Mouse (Mus musculus): ENCODE measurements around the gene Gm11077.

The Gm11077 gene

DNA sequence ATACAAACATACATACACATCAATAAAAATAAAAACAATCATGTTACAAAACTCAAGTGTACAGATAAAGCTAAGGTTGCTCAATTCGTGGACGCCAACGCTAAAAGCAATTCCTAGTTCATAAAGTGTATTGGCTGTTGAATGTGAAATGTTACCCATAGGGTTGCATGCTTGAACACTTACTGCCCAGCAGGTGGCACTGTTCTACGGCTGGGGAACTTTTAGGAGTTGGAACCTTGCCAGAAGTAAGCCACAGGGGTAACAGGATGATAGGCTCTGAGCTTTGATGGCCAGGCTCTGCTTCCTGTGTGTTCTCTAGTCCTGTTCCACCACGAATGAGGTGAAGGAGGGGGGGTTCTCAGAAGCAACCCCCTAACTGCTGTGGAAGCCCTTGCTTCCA, at the start of gene Gm11077:
Gene Gm11077, plus strand, starts transcription at position 13 of the 400 bp plus-strand sequence.
- DNase-seq = peak; percentile 48

DNA sequence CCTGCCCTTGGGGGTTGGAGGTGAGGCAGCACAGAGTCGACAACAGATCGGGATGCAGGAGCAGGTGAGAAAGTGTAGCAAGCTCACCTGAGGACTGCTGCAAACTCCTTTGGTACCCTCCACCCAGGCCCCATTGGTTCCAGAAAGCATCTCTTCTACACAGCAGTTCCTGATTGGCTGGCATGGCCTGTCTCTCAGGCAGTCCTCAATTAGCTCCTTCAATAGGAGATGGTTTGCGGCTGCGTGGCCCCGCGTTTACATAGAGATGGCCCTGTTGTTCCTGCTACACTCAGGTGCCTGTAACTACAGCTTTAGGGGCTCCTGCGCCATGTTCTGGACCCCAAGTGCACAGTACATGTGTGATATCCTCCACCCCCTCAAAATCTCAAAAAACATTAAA, 48.4 kb upstream of the Gm11077 start:
- no peak for DNase-seq

DNA sequence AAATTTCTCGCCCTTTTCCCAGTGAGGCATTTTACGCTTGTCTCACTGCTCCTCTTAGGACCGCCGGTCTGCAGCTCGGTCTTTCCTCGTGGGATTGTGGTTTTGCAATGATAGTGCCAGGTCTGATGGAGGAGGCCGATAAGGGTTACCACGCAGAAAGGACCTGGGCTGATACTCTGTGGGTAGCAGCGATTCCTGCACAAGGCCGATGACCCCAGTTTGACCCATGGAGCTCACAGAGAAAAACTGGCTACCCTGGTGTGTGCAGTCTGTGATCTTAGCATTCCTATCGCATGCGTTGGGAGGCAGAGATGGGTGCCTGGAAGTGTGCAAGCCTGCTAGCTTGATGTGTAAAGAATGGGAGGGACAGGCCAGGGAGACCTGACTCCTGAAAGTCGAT, 46.3 kb upstream of the Gm11077 start:
- no peak for DNase-seq

DNA sequence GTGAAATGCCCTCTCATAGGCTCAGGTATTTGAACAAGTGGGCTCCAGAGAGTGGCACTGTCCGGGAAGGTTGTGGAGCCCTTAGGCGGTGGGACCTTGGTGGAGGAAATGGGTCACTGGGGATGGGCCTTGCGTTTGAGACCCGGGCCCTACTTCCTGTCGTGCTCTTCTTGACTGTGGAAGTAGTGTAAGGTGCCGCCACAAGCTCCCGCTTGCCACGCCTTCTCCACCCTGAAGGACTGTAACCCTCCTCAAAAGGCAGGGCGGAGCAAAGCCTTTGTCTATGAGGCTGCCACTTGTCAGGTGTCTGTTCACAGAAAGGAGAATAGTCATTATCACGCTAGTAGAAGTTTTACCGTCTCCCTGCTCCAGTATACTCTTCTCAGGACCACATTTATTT, 44.7 kb upstream of the Gm11077 start:
- DNase-seq = no peak

DNA sequence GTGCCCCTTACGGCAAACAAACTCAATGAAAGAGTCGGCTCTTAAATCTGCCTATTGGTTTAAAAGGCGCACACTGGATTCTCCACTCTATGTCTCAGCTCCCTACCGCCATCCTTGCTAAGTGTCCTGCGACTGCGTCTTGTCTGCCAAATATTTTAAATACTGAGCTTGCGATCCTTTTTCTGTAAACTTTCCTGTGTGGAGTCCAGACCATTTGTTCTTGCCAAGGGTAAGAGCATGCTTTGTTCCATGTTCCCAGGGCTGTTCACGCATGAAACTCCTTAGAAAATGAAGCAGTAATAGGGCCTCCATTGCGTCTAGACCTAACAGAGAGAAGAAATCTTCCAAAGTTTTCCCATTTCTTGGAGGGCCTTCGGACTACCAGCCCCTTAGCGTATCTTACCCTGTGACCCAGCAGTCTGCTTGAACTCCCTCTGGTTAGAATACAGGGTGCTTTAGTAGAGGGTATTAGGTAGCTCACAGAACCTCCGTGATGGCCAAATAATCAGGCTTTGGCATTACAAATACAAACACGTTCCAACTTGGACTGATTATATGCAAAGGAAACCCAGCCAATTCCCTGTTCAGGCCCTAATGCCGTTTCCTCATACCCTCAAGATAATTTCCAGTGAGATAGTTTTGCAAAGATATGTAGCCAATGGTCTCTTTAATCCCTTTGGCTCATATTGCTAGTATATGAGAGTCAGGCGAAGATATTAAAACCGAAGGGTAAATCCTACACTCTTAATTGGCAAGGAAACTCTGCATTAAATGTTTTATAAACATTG, 39.3 kb upstream of the Gm11077 start:
- DNase-seq = no peak

DNA sequence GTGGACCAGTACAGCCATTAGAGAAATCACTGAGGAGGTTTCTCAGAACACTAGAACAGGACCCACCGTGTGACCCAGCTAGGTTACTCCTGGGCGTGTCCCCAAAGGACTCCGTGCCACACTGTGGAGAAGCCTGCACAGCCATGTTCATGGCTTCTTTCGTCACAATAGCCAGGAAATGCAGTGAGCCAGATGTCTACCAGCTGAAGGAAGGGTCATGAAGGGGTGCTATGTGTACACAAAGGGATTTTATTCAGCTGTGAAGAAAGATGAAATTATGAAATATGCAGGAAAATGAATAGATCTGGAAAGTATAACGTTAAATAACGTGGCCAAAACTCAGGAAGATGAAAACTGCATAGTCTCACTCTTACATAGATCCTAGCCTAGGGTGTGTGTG, 36.9 kb upstream of the Gm11077 start:
- no peak for DNase-seq

DNA sequence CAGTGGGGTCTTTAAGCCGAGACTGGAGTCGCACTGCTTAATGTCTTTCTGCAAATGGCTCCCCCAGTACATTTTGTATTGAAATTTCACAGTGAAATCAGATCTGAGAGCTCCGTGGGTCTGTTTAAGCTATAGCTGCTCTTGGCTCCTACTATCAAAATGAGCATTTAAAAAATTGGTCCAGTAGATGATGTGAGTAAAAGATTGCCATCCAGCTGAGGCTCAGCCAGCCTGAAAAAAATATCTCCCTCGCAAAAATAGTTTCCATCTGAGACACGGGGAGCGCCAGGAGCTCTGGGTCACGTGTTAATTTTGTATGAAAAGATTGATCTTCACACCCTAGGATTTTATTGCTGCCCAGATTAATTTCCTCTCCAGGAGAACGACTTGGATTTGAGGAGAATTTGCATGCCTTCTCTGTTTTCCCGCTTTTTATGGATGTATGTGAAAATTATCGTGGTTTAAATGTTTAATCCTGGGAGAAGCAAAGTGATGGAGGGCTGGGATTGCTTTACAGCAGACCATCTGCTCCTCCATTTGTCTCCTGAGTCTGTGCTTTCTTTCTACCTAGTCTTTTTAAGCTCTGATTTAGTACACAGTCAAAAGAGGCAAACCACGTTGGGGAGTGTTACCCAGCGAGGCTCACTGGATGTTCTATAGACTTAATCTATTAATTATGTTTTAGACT, 32.7 kb upstream of the Gm11077 start:
- no peak for DNase-seq

DNA sequence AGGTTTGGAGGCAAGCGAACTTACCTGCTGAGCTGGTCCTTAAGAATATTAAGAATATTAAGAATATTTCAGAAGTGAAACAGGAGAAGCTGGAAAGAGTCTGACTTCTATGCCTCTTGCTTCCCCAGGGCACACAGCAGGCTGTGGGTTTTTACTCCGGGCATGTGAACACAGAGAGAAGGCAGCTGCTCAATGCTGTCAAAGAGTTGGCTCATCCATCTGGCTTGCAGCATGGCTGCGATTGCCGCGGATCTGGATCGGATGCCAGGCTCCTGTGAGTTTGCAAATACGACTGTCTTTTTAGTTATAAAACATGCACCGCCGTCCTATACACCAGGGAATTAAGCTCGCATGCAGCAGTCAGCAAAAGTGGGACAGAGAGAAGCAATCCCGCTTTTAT, 31.1 kb upstream of the Gm11077 start:
- no peak for DNase-seq

DNA sequence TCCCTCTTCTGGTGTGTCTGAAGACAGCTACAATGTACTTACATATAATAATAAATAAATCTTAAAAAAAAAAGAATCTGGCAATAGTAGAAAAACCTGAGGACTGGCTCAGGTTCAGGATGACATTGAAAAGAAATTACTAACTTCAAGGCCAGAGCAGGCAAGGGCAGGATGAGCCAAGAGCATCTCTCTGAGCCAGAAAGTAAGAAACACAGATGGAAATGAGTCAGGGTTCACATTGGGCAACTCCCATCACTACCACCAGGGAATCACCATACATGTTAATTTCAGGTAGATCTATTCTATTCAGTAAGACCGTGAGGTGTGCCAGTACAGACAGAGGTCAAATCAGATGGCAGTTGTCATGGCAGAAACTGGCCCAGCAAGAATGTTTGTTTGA, 30.5 kb upstream of the Gm11077 start:
- DNase-seq = no peak

DNA sequence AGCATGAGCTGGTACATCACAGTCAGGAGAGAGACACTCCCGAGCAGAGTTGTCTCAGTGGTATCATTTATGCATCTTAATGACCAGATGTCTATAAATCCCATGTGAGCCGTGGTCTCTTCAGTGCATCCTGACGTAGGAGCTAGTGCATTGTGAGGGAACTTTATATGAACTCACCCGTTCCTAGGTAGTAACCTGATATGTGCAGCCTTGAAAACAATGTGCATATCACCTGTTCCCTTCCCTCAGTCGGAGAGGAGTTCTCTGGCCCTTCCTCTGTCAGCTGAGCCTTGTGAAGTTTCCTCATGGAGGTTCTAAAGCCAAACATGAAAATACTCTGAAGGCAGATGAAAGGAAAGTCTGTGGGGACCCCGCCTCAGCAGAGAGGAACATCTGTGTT, 27.8 kb upstream of the Gm11077 start:
- DNase-seq = no peak

DNA sequence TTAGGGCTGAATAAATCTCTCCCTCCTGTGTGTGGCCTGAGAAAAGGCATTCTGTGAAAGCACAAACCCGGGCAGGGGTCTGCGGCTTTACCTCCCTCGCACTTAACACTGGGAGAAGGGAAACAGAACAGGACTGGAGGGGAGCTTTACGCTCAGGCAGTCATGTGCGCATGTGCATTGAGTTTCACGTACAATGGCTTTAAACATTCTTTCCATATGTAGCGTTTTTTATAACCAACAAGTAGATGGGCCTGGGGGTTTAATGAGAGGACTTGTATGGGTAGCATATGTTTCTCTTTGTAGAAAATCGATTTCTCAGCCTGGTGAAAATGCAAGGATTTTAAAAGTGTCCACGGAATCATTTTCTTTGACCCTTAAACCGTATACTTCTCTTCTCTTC, 24.0 kb upstream of the Gm11077 start:
- no peak for DNase-seq

DNA sequence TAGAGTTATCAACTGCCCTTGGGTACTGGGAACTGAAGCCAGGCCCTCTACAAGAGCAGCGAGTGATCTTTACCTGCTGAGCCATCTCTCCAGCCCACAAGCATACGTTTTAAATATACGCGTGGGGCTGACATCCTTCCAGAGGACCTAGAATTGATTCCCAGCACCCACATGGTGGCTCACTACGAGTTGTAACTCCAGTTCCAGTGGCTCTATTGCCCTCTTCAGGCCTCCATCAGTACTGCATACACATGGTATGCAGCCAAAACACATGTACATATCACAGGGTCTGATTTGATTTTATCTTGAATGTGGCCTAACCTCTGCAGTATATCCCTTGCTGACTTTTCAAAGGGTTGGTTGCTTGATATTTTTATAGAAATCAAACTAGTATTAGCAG, 23.0 kb upstream of the Gm11077 start:
- no peak for DNase-seq

DNA sequence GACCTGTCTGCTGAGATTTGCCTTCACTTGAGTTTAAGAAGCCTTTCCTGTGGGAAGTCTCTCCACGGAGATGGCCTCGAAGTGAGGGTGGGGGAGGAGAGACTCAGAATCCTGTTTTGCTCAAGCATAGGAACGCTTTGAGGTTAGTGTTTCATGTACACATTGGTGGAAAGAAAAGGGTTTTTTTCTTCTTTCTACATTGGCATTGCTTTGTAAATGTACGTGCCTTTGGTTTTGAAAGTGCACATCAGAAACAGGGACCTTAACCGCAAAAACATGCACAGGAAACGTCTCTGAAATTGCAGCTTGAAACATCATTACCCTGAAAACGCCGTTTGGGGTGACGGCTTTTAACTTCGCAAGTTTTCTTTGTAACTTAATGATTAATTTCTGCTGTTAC, 21.0 kb upstream of the Gm11077 start:
- no peak for DNase-seq

DNA sequence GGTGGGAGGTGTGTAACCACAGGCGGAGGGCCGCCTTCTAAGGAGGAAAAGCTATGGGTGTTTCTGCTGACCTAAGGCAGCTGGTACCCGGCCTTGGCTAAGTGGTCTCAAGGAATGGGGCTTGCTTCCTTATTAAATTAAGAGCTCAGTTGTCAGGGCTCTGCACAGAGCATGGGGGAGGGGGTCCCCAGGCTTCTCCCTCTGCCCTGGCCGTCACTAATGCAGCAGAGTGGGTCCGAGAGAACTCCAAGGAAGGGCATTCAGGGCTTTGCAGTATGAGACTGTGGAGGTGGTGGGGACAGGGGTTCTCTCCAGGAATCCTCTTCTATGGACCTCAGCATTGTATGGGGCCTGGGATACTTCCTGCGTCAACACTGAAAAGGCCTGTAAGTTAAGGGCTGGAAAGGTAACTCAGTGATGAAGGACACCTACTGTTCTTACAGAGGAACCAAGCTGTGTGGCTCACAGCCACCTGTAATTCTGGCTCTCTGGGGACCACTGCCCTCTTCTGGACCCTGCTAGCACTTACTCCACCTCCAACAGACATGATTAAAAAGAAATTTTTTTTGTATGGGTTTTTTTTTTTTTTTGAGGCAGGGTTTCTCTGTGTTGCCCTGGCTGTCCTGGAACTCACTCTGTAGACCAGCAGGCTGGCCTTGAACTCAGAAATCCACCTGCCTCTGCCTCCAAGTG, 19.5 kb upstream of the Gm11077 start:
- no peak for DNase-seq

DNA sequence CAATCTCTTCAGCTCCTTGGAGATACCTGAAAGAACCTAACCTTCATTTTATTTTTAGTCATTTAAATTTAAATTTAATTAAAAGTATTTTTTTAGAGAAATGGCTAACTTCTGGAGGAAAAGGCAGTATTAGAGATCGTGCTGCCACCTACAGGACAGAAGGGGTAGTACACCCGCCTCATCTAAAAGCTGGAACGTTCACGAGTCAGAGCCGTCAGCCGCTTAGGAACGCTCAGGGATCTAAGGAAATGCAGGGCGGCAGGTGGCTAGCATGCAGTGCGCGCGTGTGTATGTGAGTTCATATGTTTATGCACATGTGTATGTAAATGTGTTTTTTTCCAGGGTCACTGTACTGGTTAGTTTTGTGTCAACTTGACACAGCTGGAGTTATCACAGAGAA, 16.3 kb upstream of the Gm11077 start:
- peak; percentile 91 for DNase-seq

DNA sequence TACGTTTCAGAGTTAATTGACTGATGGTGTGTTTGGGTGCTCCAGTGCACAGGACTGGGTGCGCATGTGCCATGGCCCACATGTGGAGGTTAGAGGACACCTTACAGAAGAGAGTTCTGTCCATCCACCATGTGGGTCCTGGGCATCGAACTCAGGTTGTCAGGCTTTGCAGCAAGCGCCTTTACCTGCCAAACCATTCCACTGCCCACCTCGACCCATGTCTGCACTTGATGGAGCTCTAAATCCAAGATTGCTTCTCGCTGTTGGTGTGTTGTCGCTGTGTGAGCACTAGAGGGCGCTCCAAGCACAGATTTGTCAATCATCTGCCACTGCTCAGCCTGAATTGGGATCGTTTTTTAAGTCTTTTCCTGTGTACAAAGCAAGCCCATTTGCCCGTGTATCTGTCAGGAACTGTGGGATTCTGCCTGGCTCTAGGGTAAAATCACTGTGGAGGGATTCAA, 14.1 kb upstream of the Gm11077 start:
- peak; percentile 93 for DNase-seq

DNA sequence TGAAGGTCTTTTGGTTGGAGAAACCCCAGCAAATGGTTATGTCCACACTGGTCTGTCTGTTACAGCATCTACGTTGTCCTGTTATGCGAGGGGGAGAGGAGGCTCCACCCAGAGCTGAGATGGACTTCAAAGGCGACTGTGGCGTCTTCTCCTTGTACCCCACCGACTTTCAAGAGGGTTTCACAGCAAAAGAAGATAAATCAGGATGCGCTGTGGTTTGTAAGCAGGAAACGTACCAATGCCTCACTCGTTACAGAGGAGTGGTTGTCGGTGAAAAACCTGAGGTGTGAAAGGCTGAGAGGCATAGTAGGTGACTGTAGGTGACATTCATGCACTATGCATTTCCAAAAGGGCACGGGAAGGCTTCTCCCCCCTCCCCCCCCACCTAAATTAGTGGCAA, 7.0 kb upstream of the Gm11077 start:
- no peak for DNase-seq

DNA sequence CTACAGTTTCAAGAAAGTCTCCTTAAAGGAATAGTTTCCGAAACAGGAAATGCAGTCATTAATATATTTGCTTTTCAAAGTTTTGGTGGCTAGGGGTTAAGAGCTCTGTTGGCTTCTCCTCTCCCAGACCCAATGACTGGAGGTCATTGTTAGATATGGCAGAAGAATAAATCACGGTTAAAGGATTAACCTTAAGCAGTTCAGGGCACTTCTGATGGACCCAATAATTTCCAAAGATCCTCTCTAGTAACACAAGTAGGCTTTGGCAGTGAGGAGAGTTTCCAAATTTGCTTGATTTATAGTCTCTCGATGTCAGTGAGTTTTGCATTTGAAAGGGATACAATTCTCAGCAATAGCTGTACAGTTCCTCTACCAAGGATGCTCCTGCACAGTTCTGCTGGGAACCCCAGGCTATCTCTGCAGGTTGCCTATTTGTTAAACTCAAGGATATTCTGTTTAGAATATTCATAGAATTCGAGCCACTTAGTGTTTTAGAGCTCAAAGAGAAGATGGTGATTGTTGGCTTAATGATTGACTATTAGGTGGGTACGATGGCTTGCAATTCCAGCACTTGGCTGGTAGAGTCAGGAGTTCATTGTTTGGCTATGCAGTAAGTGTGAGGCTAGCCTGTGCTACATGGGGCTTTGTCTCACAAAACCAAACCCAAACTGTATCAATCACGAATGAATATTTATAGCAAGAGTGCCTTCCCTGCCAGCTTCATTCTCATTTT, 1.8 kb downstream of the Gm11077 start:
- peak; percentile 19 for DNase-seq

DNA sequence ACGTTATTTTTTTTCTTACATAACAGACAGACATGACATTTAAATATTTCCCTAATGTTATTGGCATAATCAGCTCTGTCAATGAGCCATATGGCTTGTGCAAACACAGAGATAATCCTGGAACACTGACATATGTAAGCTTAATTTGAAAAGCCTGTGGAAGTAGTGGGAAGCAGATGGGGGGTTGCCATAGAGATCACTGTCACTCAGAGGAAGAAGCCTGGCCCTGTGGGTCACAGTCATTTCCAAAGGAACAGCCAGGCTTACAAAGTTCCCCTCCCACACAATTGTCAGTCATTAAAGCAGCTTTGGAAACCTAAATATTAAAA, 2.3 kb downstream of the Gm11077 start:
- DNase-seq = peak; percentile 70

DNA sequence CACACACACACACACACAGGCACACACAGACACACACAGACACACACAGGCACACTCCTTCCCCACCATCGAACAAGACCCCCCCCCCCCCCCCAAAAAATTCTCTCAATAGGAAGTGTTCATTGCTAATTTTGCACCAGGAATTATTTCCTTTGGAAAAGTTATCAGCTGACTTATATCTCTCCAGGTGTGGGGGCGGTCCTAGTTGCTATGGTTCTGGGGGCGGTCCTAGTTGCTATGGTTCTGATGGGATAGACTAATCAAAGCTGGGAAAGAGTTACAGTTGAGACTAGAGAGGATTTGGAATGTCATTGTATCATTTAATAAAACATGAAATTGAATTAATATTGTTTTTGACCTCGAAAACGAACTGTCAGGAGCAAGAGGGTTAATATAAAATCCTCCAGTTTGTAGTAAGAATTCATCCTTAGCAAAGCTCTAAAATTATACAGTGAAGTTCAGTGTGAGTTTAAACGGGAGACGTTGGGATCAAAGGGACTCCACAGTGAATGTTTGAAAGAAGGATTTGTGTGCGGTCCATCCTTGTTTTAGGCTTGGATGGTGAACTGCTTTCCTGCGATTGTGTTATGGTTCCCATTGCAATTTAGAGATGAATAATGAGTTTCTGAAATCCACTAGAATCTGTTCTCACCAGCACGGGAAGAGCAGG, 4.0 kb downstream of the Gm11077 start:
- peak; percentile 55 for DNase-seq

DNA sequence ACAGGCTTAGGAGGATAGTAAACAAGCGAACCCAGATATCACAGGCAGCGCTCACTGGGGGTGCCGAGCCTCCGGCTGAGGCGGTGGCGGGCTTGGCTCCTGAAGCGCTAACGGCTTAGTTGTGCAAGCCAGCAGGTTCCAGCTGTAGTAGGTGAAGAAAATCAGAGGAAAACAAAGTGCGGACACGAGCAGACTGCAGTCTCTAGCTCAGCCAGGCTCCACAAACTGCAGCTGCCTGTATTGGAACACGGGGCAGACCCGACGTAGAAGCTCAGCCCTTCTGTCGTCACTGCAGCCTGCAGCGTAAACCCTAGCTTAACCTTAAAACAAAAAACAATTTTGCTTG, 4.5 kb downstream of the Gm11077 start:
- DNase-seq = peak; percentile 86

DNA sequence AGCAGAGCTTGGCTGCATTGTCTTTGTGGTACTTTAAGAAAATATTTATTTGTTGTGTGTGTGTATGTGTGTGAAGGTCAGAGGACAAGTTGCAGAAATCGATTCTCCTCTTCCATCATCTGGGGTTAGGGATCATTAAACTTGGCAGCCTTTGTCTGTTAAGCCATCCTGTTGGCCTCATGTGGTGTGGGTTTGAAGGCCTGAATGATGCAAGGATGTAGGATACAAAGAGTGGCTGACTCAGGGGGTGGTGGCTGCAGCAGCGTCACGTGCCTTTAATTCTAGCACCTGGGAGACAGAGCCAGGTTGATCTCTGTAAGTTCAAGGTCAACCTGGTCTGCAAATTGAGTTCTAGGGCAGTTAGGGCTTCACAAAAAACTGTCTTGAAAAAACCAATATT, 16.5 kb downstream of the Gm11077 start:
- peak; percentile 59 for DNase-seq

DNA sequence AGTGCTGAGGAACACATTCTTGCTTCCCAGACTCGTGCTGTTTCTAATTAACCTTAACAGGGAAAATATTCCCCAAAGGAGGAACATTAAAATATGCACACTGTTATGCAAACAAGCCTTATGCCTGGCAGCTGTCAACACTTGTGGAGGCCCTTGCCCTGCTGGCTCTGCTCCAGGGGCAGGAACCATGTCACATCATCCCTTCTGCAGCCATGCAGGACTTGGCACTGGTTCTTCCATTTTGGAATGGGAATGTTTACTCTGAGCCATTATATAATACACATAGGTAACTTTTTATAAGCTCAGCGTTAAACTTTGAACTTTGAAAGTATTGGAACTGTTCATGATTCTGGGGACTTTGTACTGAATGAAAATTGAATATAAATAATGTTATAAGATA, 18.5 kb downstream of the Gm11077 start:
- peak; percentile 48 for DNase-seq
